Mouse (Mus musculus) MEL-GATA-1-ER (cell line): ENCODE data around the gene Wdr63.

Source experiments
- DNase-seq: peaks from one replicate; pipeline ENCODE4 v3.0.0-alpha.2; 2012; ENCODE audit warnings: low read depth; ENCODE audit errors: extremely low read depth

The Wdr63 gene

DNA sequence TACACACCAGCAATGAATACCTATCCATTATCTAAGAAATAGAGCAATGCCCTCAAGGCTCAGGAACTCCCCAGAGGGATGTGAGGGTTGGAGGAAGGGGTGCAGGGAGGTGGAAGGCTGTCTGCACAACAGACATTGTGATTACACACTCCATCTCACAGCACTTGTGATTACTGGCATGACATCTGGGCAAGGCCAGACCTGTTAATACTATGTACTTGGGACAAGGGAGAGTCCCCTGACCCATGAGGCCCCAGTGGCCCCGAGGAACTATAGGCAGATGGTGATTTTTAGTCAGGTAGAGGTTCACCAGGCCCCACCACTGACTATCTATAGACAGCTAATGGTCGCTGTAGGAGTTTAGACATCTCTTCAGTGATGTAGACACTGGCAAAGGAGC lies 54.1 kb downstream of the Wdr63 start:
- no peak for DNase-seq

DNA sequence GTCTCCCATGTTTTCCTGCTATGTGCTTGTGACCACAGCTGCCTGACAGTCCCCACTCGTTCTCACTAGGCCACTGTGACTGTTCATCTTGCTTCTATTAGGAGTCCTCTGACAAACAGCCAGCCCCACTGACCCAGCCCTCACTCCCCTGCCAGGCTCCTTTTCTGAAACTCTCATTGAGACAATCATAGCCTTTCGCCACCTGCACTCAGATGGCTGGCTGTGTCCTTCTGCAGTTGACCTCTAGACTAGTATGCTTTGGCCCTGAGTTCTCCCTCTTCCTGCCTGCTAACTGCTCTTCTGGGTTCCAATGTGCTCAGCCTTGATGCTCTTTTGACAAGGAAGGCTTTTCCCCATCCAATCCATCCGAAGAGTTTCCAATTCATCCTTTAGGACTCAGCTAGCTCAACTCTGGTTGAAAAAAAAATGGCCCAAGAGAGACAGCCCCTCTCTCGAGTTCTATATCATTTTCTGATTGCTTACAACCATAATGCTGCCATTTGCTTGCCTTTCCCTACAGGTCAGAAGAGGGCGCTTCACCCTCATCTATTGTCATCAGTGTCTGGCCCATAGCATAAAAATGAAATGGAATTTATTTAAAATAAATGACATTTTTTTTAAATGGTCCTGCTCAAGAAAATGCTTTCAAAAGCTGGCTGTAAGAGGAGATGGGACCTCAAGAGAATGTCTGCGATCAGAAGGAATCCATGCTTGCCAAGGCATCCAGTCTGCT lies 54.7 kb downstream of the Wdr63 start:
- DNase-seq = no peak

DNA sequence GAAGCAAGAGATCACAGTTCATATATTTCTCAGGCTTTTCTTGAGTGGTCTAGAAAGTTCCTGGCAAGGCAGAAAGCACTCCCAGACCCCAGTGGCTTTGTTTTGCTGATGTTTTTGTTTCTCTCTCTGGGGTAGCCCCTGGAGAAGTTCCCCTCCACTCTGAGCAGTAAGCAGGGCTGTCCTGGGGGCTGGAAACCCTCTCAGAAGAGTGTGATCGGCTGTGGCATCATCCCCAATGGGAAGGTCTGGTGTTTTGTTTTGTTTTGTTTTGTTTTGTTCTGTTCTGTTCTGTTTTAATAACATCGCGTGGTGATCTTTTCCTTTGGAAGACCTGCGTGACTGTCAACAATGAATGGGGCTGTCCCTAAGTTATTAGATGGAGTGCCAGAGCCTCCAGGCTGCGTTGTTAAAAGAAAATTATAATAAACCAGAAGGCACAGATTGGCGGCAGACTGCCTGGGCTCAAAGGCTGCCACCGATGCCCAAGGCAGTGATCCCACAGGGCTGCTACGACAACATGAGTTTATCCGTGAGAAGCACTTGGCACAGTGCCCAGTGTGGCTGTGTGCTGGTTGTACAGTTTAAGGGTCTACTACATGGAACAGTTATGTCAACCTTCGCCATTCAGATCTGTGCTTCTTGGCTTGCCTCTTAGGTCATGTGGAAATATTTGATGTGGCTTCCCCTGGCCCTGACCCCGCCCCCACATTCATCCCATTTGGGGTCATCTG lies 56.5 kb downstream of the Wdr63 start:
- no peak for DNase-seq

DNA sequence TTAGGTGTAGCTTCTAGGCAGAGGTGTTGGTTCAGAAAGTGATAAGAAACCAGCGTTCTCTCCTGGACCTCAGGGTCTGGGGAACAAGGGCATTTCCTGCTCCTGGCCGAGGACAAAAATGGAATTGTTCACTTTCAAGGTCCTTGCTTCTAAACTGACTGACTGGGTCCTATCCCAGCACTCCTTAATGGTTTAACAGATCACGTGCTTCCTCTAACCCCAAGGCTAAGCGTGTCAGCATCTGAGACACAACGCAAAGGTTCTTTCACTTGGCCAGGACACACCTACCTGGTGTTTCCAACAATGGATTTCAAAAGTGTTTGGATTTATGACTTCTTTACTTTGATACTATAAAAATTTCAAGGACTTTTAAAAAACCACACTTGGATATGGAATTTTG lies 58.0 kb downstream of the Wdr63 start:
- DNase-seq = no peak

DNA sequence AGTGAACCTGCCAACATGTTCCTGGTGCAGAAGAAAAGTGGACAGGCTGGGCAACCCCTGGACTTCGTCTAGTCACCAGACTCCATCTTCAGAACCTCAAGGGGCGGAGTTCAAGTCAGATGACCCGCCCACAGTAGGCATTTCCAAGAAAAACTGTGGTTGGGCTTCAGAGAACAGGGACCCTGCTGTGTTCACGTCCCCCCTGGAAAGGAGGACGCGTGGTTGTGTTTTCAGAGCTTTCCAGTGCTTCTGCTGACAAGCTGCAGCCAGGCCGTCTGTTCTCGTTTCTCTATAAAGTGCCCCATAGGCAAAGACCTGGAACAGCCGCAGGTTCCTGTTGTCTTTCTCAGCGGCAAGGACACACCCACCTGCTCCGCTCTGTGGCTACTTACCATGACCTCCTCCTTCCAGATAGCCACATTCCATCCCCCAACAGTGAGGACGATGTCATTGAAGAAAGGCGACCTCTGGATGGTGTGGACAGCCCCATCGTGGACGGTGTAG lies 60.2 kb downstream of the Wdr63 start:
- DNase-seq = no peak

DNA sequence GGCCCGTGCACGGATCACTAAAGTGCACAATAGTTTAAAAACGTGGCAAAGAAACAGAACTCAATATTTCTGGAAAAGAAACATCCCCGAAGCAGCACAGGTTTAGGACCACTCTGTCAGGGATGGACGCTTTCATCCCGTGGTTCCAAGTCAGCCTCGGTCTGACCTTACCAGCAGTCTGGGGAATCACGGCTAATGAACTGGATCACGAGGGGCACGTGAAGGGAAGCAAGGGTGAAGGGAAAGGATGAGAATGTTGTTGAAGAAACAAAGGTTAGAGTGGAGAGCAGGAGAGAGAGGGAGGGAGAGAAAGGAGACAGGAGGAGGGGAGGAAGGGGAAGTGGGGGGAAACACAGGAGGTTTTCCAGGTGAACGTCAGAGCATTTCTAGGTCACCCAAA lies 61.9 kb downstream of the Wdr63 start:
- DNase-seq = no peak

DNA sequence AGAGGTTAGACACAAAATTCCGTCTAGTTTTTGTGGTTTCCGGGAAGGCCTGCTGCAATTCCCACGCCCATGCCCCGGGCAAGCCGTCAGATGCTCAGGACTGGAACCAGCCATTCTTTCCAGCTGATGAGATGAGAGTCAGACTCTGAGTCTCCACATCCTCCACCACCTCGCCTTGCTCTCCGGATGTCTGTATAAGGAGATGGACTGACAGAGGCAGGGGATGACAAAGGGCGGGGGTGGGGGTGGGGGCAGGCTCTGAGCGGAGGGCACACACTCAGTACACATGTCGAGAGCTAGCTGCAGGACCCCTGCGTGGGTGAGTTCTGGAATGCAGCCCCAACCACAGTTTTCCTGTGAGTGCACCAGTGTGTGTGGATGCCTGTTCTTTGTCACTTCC lies 63.0 kb downstream of the Wdr63 start:
- no peak for DNase-seq

DNA sequence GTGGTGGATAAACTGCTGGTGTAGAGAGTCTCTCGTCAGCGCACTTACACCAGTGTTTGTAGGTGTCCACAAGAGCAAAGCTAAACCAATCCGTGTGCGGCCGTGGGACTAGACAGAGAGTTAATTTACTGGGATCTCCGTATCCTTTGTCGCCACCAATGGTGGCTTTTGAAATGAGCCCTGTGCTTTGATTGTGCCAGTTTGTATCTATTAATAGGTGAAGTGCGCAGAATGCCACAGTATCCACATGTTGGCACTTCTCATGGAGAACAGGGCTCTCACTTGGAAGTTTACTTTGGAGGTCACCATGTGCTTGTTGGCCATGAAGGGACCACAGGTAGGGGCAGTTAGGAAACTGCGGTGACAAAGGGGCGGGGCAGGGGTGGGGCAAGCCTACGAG lies 66.5 kb downstream of the Wdr63 start:
- DNase-seq = no peak

DNA sequence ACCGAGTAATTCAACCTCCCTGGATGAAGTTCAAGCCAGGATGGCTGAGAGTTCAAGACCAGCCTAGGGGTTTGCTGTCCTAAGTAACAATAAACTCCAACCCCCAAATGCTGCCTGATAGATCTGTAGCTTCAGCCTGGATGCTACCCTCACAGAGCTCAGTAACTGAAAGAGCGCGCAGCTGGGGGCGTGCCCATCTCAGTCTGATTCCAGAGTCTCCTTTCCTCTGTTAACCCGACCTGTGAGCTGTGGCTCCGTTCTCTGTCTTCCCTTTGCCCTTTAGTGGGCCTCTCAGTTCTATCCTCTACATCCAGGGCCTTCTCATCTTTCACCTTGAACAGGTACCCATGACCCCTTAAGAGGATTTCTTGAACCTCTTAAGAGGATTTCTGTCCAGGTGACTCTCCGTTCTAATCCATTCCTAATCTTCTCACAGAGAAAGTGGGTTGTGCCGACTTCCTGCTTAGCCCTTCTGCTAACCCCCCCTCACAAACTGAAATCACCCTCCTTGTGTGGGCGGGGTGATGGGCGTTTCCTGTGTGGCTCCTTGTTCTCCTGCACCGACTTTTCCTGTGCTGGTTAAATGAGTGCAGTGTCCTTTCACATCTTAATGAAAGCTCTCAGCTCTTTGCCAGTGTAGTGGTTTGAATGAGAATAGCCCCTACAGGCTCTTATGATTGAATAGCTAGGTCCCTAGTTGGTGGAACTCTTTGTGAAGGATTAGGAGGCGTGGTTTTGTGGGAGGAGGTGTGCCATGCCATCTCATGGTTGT lies 68.6 kb downstream of the Wdr63 start:
- no peak for DNase-seq

DNA sequence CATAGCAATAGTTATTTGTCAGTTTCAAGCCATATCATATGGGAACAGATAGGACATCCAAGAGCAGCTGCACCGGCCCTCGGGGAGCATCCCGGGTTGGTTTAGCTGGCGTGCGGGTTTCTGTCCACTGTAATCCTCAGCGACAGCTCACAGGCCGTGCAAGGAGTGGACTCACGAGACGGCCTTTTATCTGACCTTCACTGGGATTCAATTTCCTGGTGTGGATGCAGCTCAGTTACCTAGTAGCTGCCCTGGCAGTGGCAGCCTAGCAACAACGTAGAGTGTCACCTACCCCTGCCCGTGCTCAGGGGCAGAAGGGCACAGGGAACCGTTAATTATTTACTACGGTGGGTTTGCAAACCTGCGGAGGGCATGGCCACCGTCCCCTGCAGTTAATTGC lies 70.0 kb downstream of the Wdr63 start:
- DNase-seq = no peak

DNA sequence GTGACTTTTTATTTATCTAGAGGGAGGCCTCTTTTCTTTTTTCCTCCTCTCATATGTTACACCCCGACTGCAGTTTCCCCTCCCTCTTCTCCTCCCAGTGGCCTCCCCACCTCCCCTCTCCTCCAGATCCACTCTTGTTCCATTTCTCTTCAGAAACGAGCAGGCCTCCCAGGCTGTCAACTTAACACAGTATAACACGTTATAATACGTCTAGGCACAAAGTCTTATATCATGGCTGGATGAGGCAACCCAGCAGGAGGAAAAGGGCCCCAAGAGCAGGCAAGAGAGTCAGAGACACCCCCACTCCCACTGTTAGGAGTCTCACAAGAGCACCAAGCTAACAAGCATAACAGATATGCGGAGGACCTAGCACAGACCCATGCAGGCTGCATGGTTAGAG lies 75.0 kb downstream of the Wdr63 start:
- no peak for DNase-seq

DNA sequence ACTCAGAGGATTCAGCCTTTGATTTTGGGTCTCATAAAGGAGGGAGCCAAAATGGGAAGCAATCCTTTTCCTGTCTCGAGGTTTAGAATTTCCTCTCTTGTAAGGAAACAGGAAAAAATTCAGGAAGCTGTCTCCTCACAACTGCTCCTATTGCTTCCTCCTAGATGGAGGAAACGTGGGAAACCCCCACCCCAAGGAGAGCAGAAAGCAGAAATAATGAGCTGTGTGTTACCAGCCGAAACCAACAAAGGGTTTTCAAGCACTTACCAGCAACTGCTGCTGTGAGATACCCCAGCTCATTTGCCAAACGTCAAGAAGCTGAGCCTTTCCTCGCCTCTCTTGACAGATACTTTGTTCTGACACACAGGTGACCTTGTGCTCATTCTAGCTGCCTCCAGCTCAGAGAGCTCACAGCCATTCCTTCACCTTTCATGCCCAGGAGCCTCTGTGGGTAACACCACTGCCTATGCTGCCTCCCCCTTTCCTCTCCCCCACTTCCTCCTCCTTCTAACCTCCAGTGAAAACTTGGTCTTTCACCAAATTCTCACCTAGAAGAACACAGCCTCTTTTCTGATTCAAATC lies 77.6 kb downstream of the Wdr63 start:
- no peak for DNase-seq

DNA sequence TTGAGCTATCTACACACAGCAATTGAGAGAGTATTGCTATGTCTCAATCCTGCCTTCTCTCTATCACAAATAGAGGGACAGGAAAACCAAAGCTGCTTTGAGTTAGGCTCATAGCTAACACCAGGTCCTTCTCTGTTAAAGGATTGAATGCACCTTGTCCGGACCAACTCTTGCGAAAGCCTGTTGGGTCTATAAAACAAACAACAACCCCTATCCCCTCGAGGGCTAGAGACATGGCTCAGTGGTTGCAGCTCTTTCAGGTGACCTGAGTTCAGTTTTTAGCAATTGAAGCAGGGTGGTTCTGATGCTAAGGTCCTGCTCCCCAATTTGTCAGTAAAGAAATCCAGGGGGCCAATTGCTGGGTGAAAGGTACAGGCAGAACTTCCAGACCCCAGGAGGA lies 78.7 kb downstream of the Wdr63 start:
- no peak for DNase-seq

DNA sequence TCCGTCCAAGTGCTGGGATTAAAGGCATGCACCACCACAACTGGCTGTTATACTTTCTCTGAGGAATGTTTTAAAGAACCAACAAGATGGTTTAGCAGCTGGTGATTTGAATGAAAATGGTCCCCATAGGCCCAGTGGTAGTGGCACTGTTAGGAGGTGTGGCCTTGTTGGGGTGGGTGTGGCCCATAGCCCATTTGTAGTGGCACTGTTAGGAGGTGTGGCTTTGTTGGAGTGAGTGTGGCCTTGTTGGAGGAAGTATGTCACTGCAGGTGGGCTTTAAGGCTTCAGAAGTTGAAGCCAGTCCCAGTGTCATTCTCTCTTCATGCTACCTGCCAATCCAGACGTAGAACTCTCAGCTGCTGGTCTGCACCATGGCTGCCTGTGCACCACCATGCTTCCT lies 79.5 kb downstream of the Wdr63 start:
- DNase-seq = no peak

DNA sequence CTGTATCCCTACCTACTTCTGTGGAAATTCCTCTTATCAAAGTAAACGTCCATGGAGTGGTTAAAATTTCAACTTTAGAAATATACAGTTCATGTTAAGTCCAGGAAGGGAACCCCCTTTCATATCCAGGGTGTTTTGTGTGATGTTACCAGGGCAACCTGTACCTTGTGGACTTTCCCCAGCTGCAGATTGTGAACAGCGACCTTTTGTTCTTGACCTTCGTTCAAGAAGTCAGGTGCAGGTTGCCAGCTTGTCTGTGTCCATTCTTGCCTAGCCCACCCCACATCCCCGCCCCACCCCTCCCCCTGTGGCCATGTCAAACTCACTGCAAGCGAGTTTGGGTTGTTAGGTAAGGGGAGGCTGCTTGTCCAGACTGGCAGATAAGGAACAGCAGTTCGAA lies 80.8 kb downstream of the Wdr63 start:
- DNase-seq = no peak

DNA sequence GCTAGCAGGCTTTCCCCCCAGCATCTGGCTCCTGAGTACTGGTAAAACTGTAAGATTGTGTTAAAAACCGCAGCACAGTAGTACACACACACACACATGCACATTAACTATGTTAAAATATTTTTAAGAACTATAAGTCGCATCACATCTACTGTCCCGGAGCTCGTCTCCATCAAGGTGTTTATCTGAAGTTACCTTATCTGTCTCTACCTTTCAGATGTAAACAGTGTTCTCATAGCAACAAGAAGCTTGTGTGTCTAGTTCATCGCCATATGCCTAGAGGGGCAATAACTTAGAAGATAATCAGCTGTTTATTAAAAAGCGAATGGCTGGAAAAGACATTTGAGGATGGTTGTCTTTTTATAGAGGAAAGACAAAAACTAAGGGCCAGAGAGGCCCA lies 82.4 kb downstream of the Wdr63 start:
- DNase-seq = no peak

DNA sequence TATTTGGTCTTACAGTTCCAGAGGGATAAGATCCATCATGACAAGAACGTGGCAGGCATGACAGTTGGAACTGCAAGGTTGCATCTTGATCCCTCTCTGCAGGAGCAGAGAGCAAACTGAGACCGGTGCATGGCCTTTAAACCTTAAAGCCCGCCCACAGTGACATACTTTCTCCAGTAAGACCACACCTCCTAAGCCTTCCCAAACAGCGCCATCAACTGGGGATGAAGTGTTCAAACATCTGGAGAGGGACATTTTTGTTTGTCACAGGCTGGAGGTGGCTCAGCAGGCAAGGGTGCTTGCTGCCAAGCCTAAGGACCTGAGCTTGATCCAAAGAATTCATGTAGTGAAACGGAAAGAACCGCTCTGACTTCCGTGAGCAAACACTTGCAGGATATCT lies 83.2 kb downstream of the Wdr63 start:
- no peak for DNase-seq

DNA sequence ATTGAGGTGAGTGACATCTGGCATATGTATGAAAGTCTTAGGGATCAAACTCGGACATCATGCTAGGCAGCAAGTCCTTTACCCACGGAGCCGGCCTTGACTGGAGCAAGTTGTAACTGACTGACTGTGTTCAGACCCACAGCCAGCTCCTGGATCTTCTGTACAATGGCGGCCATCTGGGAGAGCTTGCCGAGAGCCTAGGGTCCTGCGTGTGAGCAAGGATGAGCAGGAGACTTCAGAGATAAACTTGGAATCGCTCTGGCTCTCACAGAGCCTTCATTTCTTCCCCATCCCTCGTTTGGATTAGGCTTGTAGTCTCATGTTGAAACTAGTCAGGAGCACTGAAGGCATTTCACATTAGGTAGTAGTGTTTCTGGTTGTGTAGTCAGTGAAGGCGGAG lies 85.7 kb downstream of the Wdr63 start:
- DNase-seq = no peak

DNA sequence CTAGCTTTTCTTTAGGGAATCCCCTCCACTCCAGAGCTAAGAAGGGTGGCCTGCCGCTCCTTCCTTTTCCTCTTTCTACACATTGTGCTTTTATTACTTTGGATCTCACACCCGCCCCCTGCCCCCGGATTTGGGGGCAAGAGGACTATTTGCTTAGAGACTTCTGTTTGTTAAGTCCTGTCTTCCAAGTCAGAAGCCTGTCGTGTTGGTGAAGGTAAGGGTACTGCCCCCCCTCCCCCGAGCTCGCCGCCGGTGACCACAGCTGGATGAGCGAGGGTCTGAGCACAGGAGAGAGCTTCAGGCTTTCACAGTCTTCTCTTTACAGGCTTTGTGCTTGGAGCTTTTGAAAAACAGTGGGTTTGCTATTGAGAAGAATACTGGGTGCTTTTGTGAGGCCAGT lies 90.4 kb downstream of the Wdr63 start:
- no peak for DNase-seq

DNA sequence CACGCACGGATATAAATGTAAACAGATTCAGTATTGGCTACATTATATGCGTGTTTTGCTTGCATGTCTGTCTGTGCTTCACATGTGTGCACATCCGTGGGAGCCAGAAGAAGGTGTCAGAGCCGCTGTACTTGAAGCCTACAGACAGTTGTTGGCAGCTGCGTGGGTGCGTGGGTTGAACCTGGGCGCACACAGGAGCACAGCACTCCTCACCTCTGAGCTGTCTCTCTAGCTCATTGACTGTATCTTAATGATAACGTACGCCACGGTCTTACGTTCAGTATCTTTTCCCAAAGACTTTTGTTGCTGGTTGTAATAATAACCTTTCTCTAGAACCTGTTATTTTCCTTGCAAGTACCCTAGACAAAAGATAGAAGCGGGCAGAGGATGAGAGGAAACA lies 91.0 kb downstream of the Wdr63 start:
- DNase-seq = no peak

DNA sequence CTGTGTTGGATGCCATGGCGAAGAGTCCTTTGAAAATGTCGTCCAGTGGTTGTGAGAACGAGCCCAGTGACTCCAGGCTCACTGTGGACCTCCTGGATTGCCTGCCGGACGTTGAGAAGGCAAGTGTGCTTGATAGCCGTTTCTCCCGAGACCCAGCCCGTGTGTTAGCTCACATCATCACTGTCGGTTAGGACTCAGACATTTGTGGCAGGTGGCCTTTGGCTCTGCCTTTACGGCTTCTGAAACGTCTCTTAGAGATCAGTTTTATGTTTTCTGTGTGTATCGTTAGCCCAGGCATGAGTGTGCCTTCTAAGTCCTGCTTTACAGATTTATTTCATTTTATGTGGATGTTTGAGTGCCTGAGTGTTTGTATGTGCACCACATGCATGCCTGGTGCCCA lies 93.6 kb downstream of the Wdr63 start:
- no peak for DNase-seq

DNA sequence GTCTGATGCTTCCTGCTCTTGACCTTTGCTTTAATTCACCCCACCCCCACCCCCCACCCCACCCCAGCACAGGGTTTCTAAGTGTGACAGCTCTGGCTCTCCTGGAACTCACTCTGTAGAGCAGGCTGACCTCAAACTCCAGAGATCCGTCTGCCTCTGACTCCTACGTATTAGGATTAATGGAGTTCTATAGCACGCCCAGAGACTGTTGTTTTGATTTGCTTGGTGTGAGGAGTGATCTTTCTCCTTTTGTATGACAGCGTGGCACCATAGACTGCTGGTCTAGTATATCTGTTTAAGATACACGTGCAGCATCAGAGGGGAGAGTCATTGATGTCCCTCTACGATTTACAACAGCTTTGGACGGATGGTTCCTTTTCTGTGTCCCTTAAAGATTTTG lies 94.4 kb downstream of the Wdr63 start:
- no peak for DNase-seq
